Mouse (Mus musculus) layer of hippocampus, adult 9-10 months (tissue): ENCODE results near the gene Gm49416.

Experiments
- DNase-seq: peaks from one replicate; pipeline ENCODE4 v3.0.0; 2022; ENCODE audit warnings: low spot score

Gene Gm49416

DNA sequence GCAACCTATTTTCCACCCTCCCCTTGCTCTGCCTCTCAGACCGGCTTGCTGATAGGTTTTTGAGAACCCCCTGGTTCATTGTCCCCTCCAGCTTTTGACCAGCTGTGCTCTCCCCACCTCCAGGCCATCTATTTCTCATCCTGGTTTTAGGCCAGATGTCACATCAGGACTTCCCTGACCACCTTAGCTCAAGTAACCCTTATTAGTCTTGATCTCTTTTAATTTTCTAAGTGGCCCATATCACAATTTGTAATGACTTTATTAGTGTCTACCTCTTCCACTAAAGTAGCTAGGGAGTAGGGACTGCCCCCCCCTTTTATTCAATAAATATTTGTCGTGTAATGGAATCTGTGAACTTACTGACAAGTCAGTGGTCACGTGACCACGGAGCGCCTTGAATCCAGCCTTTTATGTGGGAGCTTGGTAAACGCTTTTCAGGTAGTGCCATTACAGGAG, 32.1 kb downstream of the Gm49416 start:
- no peak for DNase-seq

DNA sequence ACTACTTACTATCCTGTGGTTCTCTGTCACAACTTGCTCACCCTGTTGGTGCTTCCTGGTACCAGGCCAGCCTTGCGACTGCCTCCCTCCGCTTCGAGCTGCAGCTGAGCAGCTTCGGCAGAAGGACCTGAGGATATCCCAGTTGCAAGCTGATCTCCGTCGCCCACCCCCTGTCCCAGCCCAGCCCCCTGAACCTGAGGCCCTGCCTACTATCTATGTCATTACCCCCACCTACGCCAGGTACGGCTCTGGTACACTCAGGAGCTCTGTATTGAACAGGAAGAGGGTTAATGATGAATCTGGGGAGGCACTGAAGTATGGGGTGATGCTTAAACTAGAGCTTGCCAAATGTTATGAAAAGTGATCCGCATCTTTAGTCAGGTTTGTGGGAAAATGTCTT, 33.0 kb downstream of the Gm49416 start:
- DNase-seq, result no peak

DNA sequence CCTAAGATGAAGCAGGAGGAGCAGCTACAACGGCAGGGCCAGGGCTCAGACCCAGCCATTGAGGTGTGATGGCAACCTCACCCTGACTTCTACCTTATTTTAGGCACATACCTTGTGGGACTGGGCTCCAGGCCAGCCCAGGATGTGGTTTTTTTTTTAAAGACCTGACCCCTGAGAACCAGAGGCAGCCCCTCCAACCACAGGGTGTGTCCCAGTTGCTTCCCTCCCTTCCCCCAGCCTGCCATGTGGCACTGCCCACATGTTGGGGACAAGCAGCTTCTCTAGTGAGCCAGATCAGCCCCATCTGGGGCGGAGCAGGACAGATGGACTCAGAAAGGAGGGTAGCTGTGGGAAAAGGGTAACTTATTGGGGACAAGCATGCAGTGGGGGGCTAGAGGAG, 38.0 kb downstream of the Gm49416 start:
- DNase-seq, result no peak

DNA sequence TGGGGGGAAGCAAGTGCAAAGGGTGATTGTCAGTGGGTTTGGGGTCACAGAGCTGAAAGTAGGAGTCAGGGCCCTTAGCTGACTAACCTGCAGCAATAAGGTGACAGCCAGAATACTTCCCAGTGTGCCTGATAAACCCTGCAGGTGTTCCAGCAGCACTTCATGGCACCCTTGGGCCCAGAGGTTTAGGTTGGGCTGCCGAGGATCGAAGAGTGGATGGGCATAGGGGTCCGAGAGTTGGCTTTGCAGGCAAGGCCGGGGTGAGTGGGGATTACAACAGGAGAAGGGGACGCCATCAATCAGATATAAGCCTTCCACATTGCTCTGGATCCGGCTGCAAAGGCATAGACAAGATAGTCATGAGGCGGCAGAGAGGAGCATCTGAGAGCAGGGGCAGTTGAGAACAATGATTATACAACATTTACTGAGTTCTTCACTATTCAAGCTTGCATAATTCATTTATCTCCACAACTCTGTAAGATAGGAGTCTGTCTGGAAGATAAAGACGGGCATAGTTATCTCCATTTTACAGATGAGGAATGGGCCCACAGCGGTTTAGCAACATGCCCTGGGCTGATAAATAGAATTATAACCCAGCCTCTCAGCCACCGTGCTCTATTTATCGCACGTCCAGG, 39.3 kb downstream of the Gm49416 start:
- DNase-seq, result no peak

DNA sequence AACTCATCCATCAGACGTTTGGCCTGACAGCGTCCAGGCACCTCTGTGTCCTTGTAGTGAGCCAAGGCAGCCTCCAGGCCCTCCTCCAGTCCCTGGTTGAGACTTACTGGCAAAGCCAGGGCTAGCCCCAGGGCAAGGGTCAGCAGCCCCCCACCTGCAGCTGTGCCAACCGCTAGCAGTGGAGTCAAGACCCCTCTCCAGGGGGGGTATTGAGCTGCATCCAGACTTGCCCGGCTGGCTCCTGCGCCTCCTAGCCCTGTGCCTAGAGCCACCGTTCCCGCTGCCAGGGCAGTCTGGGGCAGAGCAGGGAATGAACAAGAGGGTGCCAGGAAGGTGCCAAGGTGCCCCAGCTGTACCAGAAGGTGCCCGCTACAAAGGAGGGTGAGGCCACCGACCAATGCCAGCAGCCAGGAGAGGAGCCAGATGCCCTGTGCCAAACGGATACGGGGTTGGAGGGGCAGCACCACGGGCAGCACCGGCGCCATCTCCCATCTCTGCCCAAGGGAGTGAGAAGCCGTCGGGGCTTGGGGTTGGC, 40.0 kb downstream of the Gm49416 start:
- DNase-seq, result no peak

DNA sequence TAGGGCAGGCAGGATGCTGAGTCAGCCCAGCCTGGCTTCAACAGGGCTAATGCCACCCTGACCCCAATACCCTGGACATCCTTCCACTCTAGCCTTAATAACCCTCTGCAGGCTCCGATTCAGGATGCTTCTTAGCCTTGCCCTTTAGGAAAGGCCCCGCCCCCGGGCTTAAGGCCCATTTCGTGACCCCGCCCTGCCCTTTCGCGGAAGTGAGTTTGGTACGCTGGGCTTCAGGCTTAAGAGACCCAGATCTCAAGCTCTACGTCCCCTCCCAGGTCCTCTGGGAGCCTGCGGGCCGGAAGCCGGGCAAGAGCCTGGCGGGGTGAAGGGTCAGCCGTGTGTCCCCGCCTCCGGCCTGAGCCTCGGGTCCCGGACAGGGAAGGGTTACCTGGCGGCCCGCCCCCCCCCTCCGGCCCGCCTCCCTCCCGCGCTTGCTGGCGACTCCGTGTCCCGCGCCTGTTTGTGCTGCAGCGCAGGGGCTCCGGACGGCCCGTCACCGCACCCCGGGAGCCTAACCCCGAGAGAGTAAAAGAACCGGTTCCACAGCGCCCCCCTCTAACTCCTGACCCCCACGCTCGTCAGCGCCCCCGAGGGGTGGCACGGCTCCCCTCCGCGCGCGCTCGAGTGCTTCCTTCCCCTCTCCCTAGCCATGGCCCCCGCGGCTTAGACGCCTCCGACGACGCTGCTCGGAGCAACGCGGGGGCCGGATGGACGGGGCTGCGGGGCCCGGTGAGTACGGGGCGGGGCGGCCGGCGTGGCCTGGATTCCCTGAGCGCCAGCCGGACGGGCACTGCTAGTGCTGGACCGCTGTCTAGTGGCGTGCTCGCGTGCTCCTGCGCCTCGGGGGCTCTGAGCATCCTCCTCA, 40.7 kb downstream of the Gm49416 start, which contains the start of the genes Rom1 and Eml3:
TSS of gene Rom1 (minus strand) at position 133 of the 865 bp plus-strand sequence.
TSS of gene Eml3 (plus strand) at position 329 of the 865 bp plus-strand sequence.
- no peak for DNase-seq

DNA sequence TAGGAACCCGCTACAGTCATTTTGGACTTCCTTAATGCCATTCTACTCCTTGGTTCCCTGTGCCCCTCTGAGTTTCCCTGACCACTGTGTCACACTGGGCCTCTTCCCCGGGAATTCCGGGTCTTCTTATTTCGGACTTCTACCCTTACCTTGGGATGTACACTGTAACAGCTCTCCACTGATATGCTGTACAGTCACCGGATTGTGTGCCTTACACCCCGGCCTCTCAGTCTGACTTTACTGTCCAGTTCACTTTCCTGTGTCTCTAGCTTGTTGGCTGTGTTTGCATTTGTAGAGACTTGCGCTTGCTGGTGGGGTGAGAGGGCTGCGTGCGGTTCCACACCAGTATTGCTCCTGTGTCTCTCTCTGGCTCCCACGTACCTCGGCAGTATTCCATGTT, 41.4 kb downstream of the Gm49416 start:
- no peak for DNase-seq

DNA sequence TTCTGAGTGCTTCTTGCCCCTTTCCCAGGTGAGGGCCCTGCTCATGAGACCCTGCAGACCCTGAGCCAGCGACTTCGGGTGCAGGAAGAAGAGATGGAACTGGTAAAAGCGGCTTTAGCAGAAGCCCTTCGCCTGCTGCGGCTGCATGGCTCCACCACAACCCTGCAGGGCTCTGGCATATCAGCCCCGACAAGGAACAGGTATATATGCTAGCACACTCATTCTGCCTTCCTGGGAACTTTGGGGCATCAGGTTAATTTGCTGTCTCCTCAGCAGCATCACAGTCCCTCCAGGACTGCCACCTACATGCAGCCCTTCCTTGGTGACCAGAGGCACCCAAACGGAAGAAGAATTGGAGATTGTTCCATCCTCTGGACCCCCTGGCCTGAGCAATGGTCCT, 42.0 kb downstream of the Gm49416 start:
- no peak for DNase-seq

DNA sequence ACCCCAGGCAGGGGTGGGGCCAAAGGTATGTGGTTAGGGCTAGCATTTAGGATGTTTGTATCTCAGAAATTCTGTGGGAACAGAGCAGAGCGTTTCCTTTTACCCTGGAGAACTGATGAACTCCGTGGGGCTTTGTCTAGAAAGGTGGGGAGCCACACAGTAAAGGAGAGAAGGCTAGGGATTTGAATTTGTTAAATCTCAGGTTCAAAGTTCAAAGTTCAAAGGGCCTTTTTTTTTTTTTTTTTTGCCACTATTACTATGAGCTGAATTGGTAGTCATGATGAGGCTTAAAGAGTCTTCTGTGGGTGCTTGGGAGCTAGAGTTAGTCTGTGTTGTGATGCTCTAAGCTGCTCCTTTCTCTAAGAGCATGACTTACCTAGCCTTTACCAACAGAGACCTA, 48.0 kb downstream of the Gm49416 start:
- DNase-seq, result no peak

DNA sequence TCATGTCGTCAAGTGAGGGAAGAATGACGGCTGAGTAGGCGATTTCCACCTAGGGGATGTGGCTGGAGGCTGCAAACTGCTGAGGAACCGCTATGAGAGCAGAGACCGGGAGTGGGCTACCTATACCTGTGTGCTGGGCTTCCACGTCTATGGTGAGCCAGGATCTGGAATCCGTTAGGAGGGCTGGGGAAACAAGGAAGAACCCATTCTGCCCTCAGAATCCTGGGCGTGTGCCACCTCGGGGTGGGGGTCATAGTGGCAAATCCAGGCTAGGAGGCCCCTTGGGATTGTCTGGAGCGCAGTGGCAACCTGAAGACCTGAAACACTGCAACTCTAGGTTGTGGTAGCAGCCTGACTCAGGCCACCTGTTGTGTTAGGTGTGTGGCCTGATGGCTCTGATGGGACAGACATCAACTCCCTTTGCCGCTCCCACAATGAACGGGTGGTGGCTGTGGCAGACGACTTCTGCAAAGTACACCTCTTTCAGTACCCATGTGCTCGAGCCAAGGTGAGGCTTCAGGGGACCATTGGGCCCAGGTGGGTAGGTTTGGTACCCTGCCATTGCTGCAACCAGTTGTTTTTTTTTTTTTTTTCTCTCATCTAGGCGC, 51.9 kb downstream of the Gm49416 start:
- no peak for DNase-seq

DNA sequence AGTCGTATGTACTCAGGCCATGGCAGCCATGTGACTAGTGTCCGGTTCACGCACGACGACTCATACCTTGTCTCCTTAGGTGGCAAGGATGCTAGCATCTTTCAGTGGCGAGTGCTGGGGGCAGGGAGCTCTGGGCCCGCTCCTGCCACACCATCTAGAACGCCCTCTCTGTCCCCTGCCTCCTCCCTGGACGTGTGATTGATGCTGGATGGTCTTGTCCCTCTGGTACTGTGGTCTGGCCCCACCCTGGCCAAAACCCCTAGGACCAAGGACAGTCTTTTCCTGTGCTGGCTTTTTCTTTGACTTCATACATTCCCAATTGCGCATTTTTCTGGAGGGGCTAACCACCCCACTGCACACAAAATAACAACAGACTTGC, 52.4 kb downstream of the Gm49416 start:
- no peak for DNase-seq

DNA sequence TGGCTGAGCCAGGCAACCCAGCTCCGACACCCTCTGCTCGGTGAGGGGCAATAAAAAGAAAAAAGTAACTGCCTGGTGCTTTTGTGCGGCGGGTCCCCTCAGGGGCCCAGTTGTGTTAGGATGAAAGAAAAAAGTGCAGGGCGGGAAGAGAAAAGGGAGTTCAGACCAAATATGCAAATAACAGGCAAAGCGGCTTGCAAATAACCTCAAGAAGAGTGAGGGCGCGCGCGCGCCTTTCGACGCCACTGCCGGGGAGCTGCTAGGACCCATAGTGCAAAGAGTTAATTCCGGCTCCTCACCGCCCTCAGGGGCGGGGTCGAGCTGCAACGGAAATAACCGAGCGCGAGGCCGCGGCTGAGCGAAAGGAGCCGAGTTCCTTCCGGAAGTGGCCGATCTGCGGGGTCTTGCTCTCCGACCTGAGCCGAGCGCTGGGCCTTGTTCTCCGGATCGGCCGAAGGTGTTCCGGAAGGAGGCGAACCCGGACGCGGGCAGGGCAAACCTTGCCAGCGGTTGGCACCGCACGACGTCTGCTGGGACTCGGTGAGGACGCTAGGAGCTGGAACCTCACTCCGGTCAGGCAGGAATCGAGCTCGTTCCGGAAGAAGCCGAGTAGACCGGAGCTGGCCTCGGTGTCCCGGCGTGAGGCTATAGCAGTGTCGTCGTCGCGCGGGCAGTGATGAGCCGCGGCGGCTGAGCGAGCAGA, 52.9 kb downstream of the Gm49416 start, which contains the start of gene Mta2:
TSS of gene Mta2 (plus strand) at position 361 of the 703 bp plus-strand sequence.
- peak; percentile 70 for DNase-seq

DNA sequence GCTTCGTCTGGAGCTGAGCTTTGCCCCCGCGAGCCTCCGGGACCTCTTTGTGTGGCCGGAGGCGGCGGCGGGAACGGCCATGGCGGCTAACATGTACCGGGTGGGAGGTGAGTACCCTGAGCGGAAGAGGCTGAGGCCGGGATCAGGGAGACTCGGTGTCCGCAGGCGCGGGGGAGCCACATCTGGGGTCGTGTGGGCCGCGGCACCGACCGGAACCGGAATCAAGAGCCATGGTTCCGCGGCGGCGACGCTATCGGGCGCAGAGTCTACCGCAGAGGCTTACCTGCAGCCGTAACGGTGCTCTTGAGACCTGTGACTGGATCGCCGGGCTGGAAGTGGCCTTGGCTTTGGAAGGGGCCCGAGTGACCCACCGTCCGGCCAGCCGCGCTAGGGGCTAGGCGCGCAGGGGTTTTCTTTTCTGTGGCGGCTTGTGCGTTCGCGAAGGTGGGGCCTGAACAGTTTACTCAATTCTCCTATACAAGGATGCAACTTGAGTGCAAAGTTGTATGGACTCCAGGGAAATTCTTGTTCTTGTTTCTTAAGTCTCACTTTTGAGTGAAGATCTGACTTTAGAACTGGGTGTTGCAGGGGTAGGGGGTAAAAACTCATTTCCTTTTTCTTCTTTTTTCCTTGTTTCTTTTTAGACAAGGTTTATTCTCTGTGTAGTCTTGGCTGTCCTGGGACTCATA, 53.7 kb downstream of the Gm49416 start:
- no peak for DNase-seq

DNA sequence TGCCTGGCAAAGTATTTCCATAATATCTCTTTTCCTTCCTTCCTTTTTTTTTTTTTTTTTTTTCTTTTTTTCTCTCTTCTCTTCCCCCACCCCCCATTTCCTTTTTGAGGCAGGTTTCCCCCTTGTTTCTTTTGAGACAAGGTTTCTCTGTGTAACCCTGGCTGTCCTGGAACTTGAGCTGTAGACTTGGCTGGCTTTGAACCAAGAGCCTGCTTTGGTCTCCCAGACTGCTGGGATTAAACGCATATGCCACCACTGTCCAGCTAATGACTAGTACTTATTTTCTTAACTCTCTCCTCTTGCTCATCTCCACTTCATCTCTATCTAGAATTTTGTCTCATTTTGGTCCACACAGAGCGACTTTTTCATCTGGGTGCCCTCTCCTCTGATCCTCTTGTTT, 54.3 kb downstream of the Gm49416 start:
- no peak for DNase-seq

DNA sequence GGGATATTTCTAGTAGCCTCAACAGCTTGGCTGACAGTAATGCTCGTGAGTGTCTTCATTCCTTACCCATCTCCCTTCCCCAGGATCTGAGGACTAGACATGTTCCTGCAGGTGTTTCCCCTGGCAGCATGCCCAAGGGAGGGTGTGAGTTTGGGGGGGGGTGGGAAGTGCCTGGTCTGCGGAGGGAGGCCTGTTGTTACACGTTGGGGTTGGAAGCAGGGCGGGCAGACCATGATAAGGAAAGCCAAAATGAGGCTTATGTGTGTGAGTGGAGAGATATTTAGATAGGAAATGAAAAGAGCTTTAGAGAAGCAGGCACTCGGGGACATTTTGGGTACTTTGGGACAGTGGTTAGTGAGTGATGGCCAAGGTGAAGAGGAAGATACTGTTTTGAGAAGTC, 55.3 kb downstream of the Gm49416 start:
- no peak for DNase-seq

DNA sequence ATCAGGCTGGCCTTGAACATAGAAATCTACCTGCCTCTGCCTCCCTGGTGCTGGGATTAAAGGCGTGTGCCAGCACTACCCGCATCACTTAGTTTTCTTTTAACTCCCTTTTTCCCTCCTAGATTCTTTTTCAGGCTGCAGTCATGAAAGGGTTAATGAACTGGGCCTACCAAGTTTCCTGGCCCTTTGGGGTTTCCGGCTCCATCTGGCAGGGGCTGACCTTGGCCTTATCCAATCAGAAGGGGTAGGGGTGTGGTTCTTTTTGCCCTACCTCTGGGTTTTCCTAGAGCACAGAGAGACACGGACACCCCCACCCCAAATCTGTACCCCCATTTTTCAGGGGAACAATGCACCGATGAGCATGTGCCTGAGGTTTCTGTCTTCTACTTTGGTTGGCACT, 56.0 kb downstream of the Gm49416 start:
- no peak for DNase-seq
